Mouse (Mus musculus): ENCODE measurements at regions not wholly inside any gene's neighbourhood (a gene's known extent, or its start where the extent isn't known, plus 50 kb on each side); places are given as distances from the start of the nearest gene placed in this dataset.

- no peak for DNase-seq
These were observed 380.4 kb downstream of the Samd5 start for GRCm38 (mm10) chr10:9294620-9295019.

GRCm38 (mm10) chr10:9291456-9292146, 383.4 kb downstream of the Samd5 start:
- no peak for DNase-seq

- no peak for DNase-seq
These were observed 387.1 kb upstream of the Sash1 start for GRCm38 (mm10) chr10:9272940-9273339.

DNA sequence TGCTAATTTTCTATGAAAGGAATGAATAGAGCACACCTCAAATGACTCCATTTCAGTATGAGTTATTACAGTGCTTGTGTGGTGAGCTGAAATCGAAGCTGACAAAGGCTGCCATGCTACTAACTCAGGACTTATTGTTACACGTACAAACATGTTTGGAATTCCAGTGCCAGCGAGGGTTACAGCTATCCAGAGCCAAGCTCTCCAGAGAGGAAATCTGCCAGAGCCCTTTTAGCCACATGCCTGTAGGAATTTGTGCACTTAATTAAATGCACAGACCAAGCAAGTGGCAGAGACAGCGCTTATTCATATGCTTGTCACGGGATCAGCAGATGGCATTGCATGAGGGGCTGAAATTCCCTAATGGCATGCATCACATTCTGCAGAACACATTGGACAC, 386.4 kb upstream of the Sash1 start:
- no peak for DNase-seq

DNA sequence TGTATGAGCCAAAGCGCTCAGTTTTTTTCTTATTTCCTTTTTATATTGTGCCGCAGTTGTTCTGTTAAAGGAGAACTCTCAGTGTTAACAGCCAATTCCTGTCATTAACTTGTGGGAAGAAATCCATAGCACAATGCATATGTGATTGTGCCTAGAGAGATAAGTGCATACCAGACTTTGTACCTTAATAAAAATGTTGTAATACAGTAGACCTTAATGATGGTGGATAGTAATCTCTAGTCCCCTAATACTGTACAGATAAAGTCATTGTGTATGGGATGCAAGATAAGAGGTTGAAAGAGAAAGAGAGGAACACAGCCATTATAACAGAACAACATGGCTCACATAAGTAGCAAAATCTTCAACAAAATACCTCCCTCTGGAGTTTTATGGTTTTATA, 379.7 kb upstream of the Sash1 start:
- no peak for DNase-seq

- DNase-seq = no peak
These were observed 378.6 kb upstream of the Sash1 start for GRCm38 (mm10) chr10:9264309-9265000.

GRCm38 (mm10) chr10:9258705-9259104, 372.8 kb upstream of the Sash1 start:
- no peak for DNase-seq

DNA sequence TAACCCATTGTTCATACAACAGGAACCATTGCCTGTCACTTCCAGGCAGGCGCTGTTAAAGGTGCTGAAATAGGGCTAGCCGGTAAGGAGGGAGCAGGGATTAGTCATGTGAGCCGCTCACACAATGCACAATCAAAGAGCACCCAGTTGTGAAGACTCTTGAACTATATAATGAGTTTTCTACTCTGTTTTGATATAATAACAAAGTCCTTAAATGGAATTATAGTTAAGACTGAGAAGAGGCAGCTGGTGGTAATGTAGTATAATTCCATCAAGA, 367.0 kb upstream of the Sash1 start:
- no peak for DNase-seq

DNA sequence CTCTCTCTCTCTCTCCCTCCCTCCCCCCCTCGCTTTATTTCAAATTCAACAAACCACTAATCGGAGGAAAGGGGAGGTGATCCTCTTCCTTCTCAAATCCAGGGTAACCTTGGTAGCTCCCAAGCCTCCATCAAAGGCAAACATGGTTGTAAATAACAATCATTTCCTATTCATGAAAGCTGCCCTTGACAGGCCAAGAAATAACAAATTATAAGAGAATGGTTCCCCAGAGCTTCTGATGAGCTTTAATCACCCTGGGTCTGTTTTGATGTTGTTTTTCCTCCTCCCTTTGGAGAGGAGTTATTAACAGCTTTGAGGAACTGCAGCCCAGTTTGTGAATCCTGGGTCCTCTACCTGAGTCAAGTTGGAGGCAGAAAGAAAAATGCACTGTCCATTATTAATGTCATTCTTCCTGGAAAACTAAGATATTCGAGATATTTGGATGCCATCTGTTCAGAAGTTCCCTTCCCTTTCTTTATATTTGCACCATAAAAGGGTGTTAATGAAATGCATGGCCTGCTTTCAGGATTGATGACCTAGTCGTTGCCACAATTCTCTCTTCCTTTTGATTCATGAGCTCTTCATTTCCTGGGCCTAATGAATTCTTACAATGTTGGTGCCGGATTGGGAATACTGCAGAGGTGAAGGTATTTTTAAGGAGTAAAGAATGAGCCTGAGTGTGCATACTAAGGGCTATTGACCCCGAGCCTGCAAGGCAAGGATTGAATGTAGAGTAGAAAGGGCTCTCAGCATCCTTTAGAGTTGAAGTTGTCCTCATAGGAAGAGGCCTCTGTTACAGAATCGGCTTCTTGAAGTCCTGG, 366.5 kb upstream of the Sash1 start:
- DNase-seq = no peak

- no peak for DNase-seq
These were observed 357.4 kb upstream of the Sash1 start for GRCm38 (mm10) chr10:9243281-9243618.

DNA sequence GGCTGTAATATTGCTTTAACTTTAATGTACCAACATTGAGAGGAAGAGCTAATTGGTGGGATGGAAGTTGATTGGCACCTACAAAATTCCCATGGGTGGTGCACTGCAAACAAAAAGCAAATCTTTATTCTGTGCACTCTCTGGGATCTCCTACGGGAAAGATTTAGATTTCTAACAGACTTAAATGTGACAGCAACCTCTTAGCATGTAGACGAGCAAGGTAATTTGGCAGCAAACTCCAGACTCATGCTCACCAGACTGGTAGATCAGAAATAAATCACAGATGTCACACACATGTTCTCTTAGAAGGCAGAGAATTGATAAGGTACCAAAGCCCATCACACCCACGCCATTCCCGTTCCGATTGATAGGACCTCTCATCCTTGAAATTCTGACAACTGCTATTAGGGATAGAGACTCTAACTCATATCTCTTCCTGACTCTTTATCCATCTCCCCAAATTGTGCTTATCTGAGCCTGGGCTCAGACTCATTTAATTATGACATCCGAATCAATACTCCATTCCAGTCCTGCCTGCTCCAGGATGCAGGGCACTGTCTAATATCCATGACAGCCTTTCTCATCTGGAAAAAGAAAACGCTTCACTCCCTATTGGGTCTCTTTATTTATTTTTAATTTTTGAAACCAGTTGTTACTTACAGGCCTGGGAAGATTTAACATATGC, 356.9 kb upstream of the Sash1 start:
- no peak for DNase-seq

DNA sequence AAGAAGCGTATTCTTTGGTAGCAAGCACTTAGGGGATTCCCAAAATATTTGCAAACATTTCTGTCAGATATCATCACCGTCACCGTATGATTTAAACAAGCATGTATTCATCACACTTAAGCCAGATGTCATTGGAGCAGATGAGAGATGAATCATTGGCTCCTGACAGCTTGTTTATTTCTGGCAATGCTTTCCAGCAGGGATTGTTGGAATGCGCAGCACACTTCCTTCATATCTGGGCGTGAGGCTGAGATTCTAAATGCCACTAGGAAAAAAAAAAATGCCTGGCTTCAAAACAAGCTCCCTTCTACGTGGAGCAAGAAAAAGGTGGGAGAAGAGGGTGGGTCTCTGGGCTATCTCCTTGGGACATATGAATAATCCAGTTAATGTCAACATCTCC, 354.1 kb upstream of the Sash1 start:
- no peak for DNase-seq

DNA sequence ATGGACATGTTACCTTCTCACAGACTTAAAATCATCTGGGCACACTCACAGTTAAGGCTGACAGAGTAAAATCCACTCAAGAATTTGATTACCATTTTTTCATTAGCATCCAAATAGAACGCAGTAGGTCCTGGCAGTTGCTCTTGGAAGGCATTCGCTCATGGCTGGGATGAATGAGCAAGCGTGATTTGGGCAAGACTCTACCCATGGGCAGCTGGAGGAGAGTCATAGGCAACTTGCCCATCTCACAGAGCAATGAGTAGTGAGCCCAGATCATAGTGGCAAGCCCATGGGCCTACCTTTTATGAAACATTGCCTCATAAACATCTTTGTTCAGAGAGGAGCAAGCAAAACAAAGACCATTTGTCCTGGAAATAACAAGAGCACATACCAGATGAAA, 345.9 kb upstream of the Sash1 start:
- no peak for DNase-seq

GRCm38 (mm10) chr10:9229116-9229515, 343.2 kb upstream of the Sash1 start:
- DNase-seq = no peak

- DNase-seq = no peak
These were observed 341.5 kb upstream of the Sash1 start for GRCm38 (mm10) chr10:9227361-9227760.

- DNase-seq = no peak
These were observed 324.8 kb upstream of the Sash1 start for GRCm38 (mm10) chr10:9210646-9211045.

GRCm38 (mm10) chr10:9204096-9204495, 318.2 kb upstream of the Sash1 start:
- DNase-seq = no peak

GRCm38 (mm10) chr10:9203323-9203722, 317.5 kb upstream of the Sash1 start:
- no peak for DNase-seq

DNA sequence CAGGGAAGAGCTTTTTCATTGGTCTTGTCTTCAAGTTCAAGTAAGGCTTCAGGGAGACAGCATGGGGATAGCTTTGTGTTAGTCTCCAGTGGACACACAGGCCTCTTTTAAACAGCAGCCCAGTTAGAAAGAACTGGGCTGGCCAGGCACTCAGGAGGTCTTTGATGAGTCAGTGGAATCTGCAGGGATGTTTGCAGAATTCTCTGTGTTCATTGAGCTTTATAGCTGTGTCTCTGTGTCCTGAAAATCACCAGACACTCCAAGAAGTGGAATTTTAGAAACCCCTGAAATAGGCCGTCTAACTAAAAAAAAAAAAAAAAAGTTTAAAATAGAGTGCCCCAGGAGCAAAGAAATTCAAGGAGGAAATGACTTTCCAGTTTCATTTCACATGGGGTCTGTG, 317.1 kb upstream of the Sash1 start:
- DNase-seq = no peak

GRCm38 (mm10) chr10:9174997-9175396, 289.1 kb upstream of the Sash1 start:
- no peak for DNase-seq

- DNase-seq = no peak
These were observed 287.6 kb upstream of the Sash1 start for GRCm38 (mm10) chr10:9173509-9173908.

DNA sequence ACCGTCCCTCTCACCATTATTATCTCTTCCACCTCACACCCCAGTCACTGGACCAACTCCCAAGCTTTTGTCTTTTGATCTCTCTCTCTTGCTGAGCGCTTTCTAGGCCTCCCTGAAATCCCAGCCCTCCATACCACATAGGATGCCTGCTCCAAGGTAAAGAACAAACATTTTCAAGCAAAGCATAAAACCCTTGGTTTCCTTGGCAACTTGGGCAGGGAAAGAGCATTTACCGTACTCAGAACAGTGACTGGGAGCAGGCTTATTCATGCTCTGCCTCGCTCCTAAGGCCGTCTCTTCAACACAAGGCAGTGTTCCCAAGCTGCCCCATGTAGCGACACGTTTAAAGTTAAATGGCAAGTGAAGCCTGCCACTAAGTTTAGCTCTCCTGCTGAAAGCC, 282.9 kb upstream of the Sash1 start:
- DNase-seq = no peak

DNA sequence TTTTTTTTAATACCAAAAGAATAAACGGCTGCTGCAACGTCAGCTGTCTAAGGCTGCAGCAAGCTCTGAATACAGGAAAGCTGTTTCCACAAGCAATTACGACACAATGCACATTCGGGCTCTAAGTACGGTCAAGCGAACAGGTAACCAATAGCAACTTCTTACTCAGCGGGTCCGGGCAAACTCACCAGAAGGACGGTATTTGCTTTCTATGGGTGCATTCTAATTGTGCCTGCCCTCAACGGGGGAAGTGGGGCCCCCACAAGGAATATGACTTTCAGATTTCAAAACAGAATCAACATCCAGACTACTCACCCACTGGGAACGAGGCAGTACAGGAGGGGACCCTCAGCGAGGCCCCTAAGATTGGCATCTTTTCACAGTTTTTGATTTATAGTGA, 280.1 kb upstream of the Sash1 start:
- no peak for DNase-seq

GRCm38 (mm10) chr10:9165598-9165997, 279.7 kb upstream of the Sash1 start:
- no peak for DNase-seq

All from liver (tissue).